Mouse (Mus musculus) forebrain, embryonic 12.5 days (tissue): ENCODE measurements at regions not wholly inside any gene's neighbourhood (a gene's known extent, or its start where the extent isn't known, plus 50 kb on each side); places are given as distances from the start of the nearest gene placed in this dataset.
"Not testable (repeated sequence)": the region's sequence is repeated elsewhere in the genome, so short reads cannot be mapped to it uniquely, and the experiment has no call there.

Experiments used
- ATAC-seq: fragments of 200-750 bp; cut with Nextera tagmentation; 2 replicates; pipeline ENCODE4 v1.8.0; 2017; ENCODE audit warnings: moderate TSS enrichment; ENCODE audit not compliant: low FRiP score
- H3K27ac ChIP-seq: fragments of 300-500 bp; sonication (generic); 2 replicates; pipeline ENCODE4 v1.5.1; 2016; ENCODE audit warnings: mild to moderate bottlenecking
- H3K27me3 ChIP-seq: fragments of 300-500 bp; sonication (generic); 2 replicates; pipeline ENCODE4 v1.6.1; 2016; ENCODE audit warnings: mild to moderate bottlenecking
- H3K36me3 ChIP-seq: fragments of 300-500 bp; sonication (generic); replicated peaks from 2 replicates; pipeline ENCODE4 v1.6.1; 2016; ENCODE audit warnings: mild to moderate bottlenecking
- H3K4me1 ChIP-seq: fragments of 300-500 bp; sonication (generic); 2 replicates; pipeline ENCODE4 v1.6.1; 2016
- H3K4me2 ChIP-seq: fragments of 300-500 bp; sonication (generic); 2 replicates; pipeline ENCODE4 v1.6.1; 2016; ENCODE audit warnings: mild to moderate bottlenecking, moderate library complexity
- H3K4me3 ChIP-seq: fragments of 300-500 bp; sonication (generic); replicated peaks from 2 replicates; pipeline ENCODE4 v1.5.1; 2016; ENCODE audit warnings: mild to moderate bottlenecking
- H3K9ac ChIP-seq: fragments of 300-500 bp; sonication (generic); 2 replicates; pipeline ENCODE4 v1.6.1; 2016; ENCODE audit warnings: mild to moderate bottlenecking
- H3K9me3 ChIP-seq: fragments of 300-500 bp; sonication (generic); 2 replicates; pipeline ENCODE4 v1.6.1; 2016
- WGBS: fragments of 180-500 bp; shearing (Covaris S2); methylation state at CpG from one replicate; pipeline ENCODE4 v1.1.7; 2016; 5-methylcytosine and 5-hydroxymethylcytosine counted together

GRCm38 (mm10) chr12:23026976-23027375 lies 753.1 kb downstream of the Gm10330 start:
- 92% methylated on average over 6 of the region's 6 CpGs for WGBS
- not testable (repeated sequence) for H3K36me3 ChIP-seq, H3K4me2 ChIP-seq, H3K27me3 ChIP-seq, H3K4me1 ChIP-seq, ATAC-seq, H3K27ac ChIP-seq, H3K9ac ChIP-seq, H3K4me3 ChIP-seq, H3K9me3 ChIP-seq

GRCm38 (mm10) chr12:23023556-23023955 lies 756.5 kb downstream of the Gm10330 start:
- H3K27me3 ChIP-seq, H3K9ac ChIP-seq, H3K4me3 ChIP-seq, H3K36me3 ChIP-seq, H3K4me1 ChIP-seq, H3K4me2 ChIP-seq, H3K27ac ChIP-seq, ATAC-seq, H3K9me3 ChIP-seq: not testable (repeated sequence)
- WGBS = 87% methylated on average over 8 of the region's 8 CpGs

GRCm38 (mm10) chr12:23010199-23010598 lies 769.9 kb downstream of the Gm10330 start:
- H3K9me3 ChIP-seq, H3K27ac ChIP-seq, ATAC-seq, H3K4me1 ChIP-seq, H3K27me3 ChIP-seq, H3K36me3 ChIP-seq: not testable (repeated sequence)
- Histone ChIP-seq H3K4me3 (peak overlapping the region; percentile 43), H3K4me2 (peak overlapping the region; percentile 45), H3K9ac (peak overlapping the region; percentile 38; the same call in 1 of the 2 replicates)
- 2% methylated on average over 29 of the region's 37 CpGs for WGBS

GRCm38 (mm10) chr12:23009662-23010061 lies 770.4 kb downstream of the Gm10330 start:
- WGBS = under 1% methylated on average over 18 of the region's 48 CpGs

More at GRCm38 (mm10) chr12:23009662-23010061, 770.4 kb downstream of the Gm10330 start:
- Histone ChIP-seq H3K9ac (peak overlapping the region; percentile 38; the same call in 1 of the 2 replicates), H3K4me3 (peak overlapping the region; percentile 43), H3K4me2 (peak overlapping the region; percentile 45)
- not testable (repeated sequence) for H3K9me3 ChIP-seq, H3K4me1 ChIP-seq, H3K36me3 ChIP-seq, H3K27me3 ChIP-seq, ATAC-seq, H3K27ac ChIP-seq
